Mouse (Mus musculus) megakaryocyte, embryonic 14.5 days (primary cell): ENCODE measurements around the gene Ski.

Experiments used
- FLI1 ChIP-seq: IDR thresholded peaks from 2 replicates; pipeline ENCODE4 v1.6.1; 2012; ENCODE audit warnings: low read length, inconsistent platforms, mixed read lengths
- GATA1 ChIP-seq: IDR thresholded peaks from 3 replicates; pipeline ENCODE4 v1.6.1; 2012; ENCODE audit warnings: mixed read lengths, low read length, inconsistent platforms, borderline replicate concordance

DNA sequence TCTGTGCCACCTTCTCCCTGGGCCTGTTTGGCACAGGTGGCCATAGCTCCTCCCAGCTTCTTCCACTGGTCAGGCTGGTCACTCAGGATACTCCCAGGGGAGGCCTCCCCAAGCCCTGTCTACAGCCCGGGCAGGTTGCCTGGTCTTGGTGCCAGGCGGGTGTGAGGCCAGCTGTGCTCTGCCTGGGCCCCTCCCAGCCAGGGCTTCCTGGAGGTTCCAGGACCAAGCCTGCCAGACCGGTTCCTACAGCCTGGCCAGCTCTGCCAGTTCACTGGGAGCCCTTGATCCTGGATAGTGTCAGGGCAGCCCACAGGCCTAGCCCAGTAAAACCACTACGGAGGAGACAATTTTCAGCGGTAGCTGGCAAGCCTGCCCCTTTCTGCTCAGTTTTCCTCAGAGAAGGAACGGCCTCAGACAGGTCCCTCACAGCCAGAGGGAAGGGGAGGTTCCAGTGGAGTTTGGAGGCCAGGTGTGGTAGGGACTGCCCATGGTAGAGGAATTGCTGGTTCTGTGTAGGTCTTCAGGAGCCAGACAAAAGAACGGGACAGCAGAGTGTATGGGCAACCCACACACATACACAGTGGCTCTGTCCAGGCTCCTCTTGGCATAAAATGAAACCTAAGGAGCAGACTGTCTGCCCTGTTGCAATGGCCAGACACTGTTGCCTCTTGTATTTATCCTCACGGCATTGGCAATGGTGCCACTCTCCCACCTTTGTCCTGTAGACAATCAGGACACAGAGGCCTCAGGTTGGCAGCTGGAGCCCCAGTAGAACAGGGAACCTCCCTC, 73.3 kb downstream of the Ski start:
- TF ChIP-seq GATA1 (no peak), FLI1 (no peak)
